In genomic region chr7:28671172-28671571, GRCm38 (mm10) we compare ENCODE assay signal across 17 mouse cellular contexts. TPM values are rescaled to one million over a fixed set of nuclear protein-coding genes. Genes with fewer than 3 reads are reported as not detected.
DNase-seq lines count a peak whose midpoint lies in the region; ATAC-seq and TF ChIP-seq lines count a peak whose summit lies in the region.
"Had no signal": no experiment of that assay in that cellular context is flagged by ENCODE, and none has a peak within 500 bp of the region (broad histone marks: within the 10 kb centered on the region; RNA-seq: fewer than 3 reads in every experiment).

No protein-coding gene starts in this region.

- no peaks in the 10 kb centered on the region for H3K27me3 ChIP-seq in kidney, postnatal 0 days (ENCODE audit: insufficient read depth, low read length)
- no peaks in the 10 kb centered on the region for H3K27me3 ChIP-seq in thymus, adult 2 months (ENCODE audit: control insufficient read depth, insufficient read depth, low read length)
- H3K27me3 ChIP-seq in hindbrain, embryonic 14.5 days (ENCODE audit: control insufficient read depth, insufficient read depth, low read length), result no peaks in the 10 kb centered on the region
- H3K27me3 ChIP-seq: kidney, embryonic 15.5 days had no signal

- no peak for TF ChIP-seq POLR2A in thymus, adult 2 months (IDR thresholded peaks at IDR 0.05; ENCODE audit: control insufficient read depth, extremely low read depth, insufficient read depth, low read length, poor library complexity)

- no peaks in the 10 kb centered on the region for H3K36me3 ChIP-seq in kidney, postnatal 0 days (ENCODE audit: insufficient read depth, low read length)
- H3K36me3 ChIP-seq in thymus, adult 2 months (ENCODE audit: control insufficient read depth, insufficient read depth, low read length), result no peaks in the 10 kb centered on the region
- H3K36me3 ChIP-seq in hindbrain, embryonic 14.5 days (replicated peaks; ENCODE audit: control insufficient read depth, insufficient read depth), result no peaks in the 10 kb centered on the region
- H3K36me3 ChIP-seq: G1E; kidney, embryonic 15.5 days had no signal

- 57% methylated on average over 4 of the region's 4 CpGs for WGBS in kidney, postnatal 0 days
- WGBS in thymus, adult 2 months, result 6% methylated on average over 4 of the region's 4 CpGs
- 82% methylated on average over 4 of the region's 4 CpGs for WGBS in hindbrain, embryonic 14.5 days

- H3K4me2 ChIP-seq in kidney, postnatal 0 days (ENCODE audit: low read length), result no peak overlapping the region
- no peak overlapping the region for H3K4me2 ChIP-seq in hindbrain, embryonic 14.5 days (replicated peaks)
- H3K4me2 ChIP-seq: kidney, embryonic 15.5 days; liver, embryonic 11.5 days had no signal

- no peaks in the 10 kb centered on the region for H3K9me3 ChIP-seq in kidney, postnatal 0 days (replicated peaks; ENCODE audit: low read length)
- H3K9me3 ChIP-seq in hindbrain, embryonic 14.5 days (ENCODE audit: control insufficient read depth, low read length), result no peaks in the 10 kb centered on the region
- H3K9me3 ChIP-seq: G1E; kidney, embryonic 15.5 days had no signal

- peak; percentile 40 for DNase-seq in kidney, postnatal 0 days (ENCODE audit: low spot score)
- no peak for DNase-seq in kidney, postnatal 36 days
- DNase-seq in CD4-positive helper T cell, adult 2 months (ENCODE audit: low read depth, low spot score), result peak; percentile 66
- peak; percentile 53 for DNase-seq in thymus, adult 2 months
- no peak for DNase-seq in cerebellum, adult 11 months
- DNase-seq in hindbrain, embryonic 14.5 days (ENCODE audit: low spot score), result no peak
- DNase-seq in embryo, embryonic 10 days (ENCODE audit: low spot score), result no peak
- DNase-seq: heart, adult 18-20 months; retina, postnatal 1 day; spleen, adult 18-20 months had no signal

- H3K27ac ChIP-seq in kidney, postnatal 0 days, result no peak overlapping the region
- H3K27ac ChIP-seq in thymus, adult 2 months (ENCODE audit: control insufficient read depth, insufficient read depth, low read length), result peak overlapping the region; percentile 65
- no peak overlapping the region for H3K27ac ChIP-seq in hindbrain, embryonic 14.5 days
- H3K27ac ChIP-seq: kidney, embryonic 15.5 days had no signal

- H3K4me1 ChIP-seq in kidney, postnatal 0 days (replicated peaks; ENCODE audit: insufficient read depth, low read length), result no peaks in the 10 kb centered on the region
- H3K4me1 ChIP-seq in thymus, adult 2 months (replicated peaks; ENCODE audit: control insufficient read depth, insufficient read depth, low read length), result peaks cover 18% of the 10 kb centered on the region
- no peaks in the 10 kb centered on the region for H3K4me1 ChIP-seq in hindbrain, embryonic 14.5 days (replicated peaks; ENCODE audit: control insufficient read depth, insufficient read depth, low read length)

- H3K9ac ChIP-seq in kidney, postnatal 0 days (ENCODE audit: low read depth, low read length), result no peak overlapping the region
- no peak overlapping the region for H3K9ac ChIP-seq in hindbrain, embryonic 14.5 days
- H3K9ac ChIP-seq: kidney, embryonic 15.5 days had no signal

- H3K4me3 ChIP-seq in kidney, postnatal 0 days (replicated peaks; ENCODE audit: low read depth, low read length), result no peak overlapping the region
- no peak overlapping the region for H3K4me3 ChIP-seq in thymus, adult 2 months (ENCODE audit: control insufficient read depth, insufficient read depth, low read length)
- H3K4me3 ChIP-seq in hindbrain, embryonic 14.5 days (replicated peaks; ENCODE audit: low read length), result no peak overlapping the region
- H3K4me3 ChIP-seq: kidney, embryonic 15.5 days had no signal

- ATAC-seq in kidney, postnatal 0 days (replicated peaks; ENCODE audit: low FRiP score, low read depth), result no peak
- peak; percentile 91 for ATAC-seq in granulocyte monocyte progenitor cell, adult 5-6 weeks (replicated peaks; ENCODE audit: poor library complexity, severe bottlenecking)
- ATAC-seq in hindbrain, embryonic 14.5 days (ENCODE audit: low FRiP score), result no peak
- ATAC-seq: midbrain, embryonic 16.5 days had no signal

- TF ChIP-seq CTCF in kidney, postnatal 0 days (IDR thresholded peaks at IDR 0.05; ENCODE audit: low read depth), result no peak; the same call in 1 of the 2 replicates
- TF ChIP-seq CTCF in thymus, adult 2 months (IDR thresholded peaks at IDR 0.05; ENCODE audit: borderline replicate concordance, control insufficient read depth, extremely low read depth, insufficient read depth, low read length, poor library complexity), result no peak

RNA-seq across cellular contexts. Expression of gene Fbxo27, which starts 21.5 kb away (rescaled TPM):
- 3.9 and 4.1 TPM in 2 replicates for polyA plus RNA-seq in kidney, postnatal 0 days (2015; fragmentation: Nextera tagmentation; extraction: Ambion mirVana)
- 4.3 TPM in 1 of 2 replicates, not detected in the other for total RNA-seq in granulocyte monocyte progenitor cell, adult 5-6 weeks (2014; fragmentation: Nextera tagmentation)
- total RNA-seq in granulocyte monocyte progenitor cell, adult 5-6 weeks (2017), result 0.17 TPM in 1 of 2 replicates, not detected in the other
- 19.1 and 26.5 TPM in 2 replicates for polyA plus RNA-seq in thymus, adult 2 months (2012; rRNA removed)
- 8.5 and 11.5 TPM in 2 replicates for polyA plus RNA-seq in hindbrain, embryonic 14.5 days (2014; fragmentation: Nextera tagmentation; extraction: Ambion mirVana)
- total RNA-seq: G1E had no signal
- polyA plus RNA-seq: G1E had no signal

RNA-seq across cellular contexts. Expression of gene Acp7, which starts 40.0 kb away (rescaled TPM):
- not detected in 2 replicates for polyA plus RNA-seq in kidney, postnatal 0 days (2015; fragmentation: Nextera tagmentation; extraction: Ambion mirVana)
- total RNA-seq in granulocyte monocyte progenitor cell, adult 5-6 weeks (2014; fragmentation: Nextera tagmentation), result not detected in 2 replicates
- not detected in 2 replicates for total RNA-seq in granulocyte monocyte progenitor cell, adult 5-6 weeks (2017)
- 0.69 and 0.92 TPM in 2 replicates for polyA plus RNA-seq in thymus, adult 2 months (2012; rRNA removed)
- 0.33 and 0.51 TPM in 2 replicates for polyA plus RNA-seq in hindbrain, embryonic 14.5 days (2014; fragmentation: Nextera tagmentation; extraction: Ambion mirVana)
- total RNA-seq: heart, adult 18-20 months; heart, postnatal 10 days had no signal
- polyA plus RNA-seq: G1E; kidney, embryonic 15.5 days; liver, embryonic 11.5 days; neural tube, embryonic 14.5 days had no signal

RNA-seq across cellular contexts. Expression of gene Fbxo17, which starts 45.4 kb away (rescaled TPM):
- 7.0 and 8.0 TPM in 2 replicates for polyA plus RNA-seq in kidney, postnatal 0 days (2015; fragmentation: Nextera tagmentation; extraction: Ambion mirVana)
- 1.3 and 3.3 TPM in 2 replicates for total RNA-seq in granulocyte monocyte progenitor cell, adult 5-6 weeks (2014; fragmentation: Nextera tagmentation)
- total RNA-seq in granulocyte monocyte progenitor cell, adult 5-6 weeks (2017), result 1.3 and 2.1 TPM in 2 replicates
- polyA plus RNA-seq in thymus, adult 2 months (2012; rRNA removed), result 5.0 and 6.2 TPM in 2 replicates
- 2.3 TPM in 2 replicates for polyA plus RNA-seq in hindbrain, embryonic 14.5 days (2014; fragmentation: Nextera tagmentation; extraction: Ambion mirVana)
- polyA plus RNA-seq: G1E had no signal

Comparison
In these comparisons a context has a peak if more than half of its experiments do, and no peak if none do; other contexts are left out.
1. DNase-seq: peak in kidney, postnatal 0 days (single experiment), CD4-positive helper T cell, adult 2 months (single experiment) and thymus, adult 2 months (single experiment); none in kidney, postnatal 36 days (0 of 2), cerebellum, adult 11 months (single experiment), hindbrain, embryonic 14.5 days (single experiment) and embryo, embryonic 10 days (single experiment).